19 mouse cellular contexts compared by ENCODE assay signal in genomic region chr2:30191790-30192580, GRCm38 (mm10). TPM values are rescaled to one million over a fixed set of nuclear protein-coding genes. Genes with fewer than 3 reads are reported as not detected.
DNase-seq lines count a peak whose midpoint lies in the region; ATAC-seq and TF ChIP-seq lines count a peak whose summit lies in the region.
"Had no signal": no experiment of that assay in that cellular context is flagged by ENCODE, and none has a peak within 500 bp of the region (broad histone marks: within the 10 kb centered on the region; RNA-seq: fewer than 3 reads in every experiment).

No protein-coding gene starts in this region.

- no peak for TF ChIP-seq CTCF in stomach, postnatal 0 days (IDR thresholded peaks at IDR 0.05; ENCODE audit: low read depth)

- DNase-seq in kidney, adult 18-20 months: peak; percentile 62
- peak; percentile 77 for DNase-seq in kidney, adult 9 months
- DNase-seq in kidney, postnatal 14 days: peak; percentile 62
- DNase-seq in stomach, postnatal 0 days (ENCODE audit: low spot score): no peak
- no peak for DNase-seq in lung, postnatal 4 days
- DNase-seq in c-Kit-positive CD71-positive TER-119-positive erythroid progenitor cells, embryonic 14.5 days (ENCODE audit: low spot score): no peak
- DNase-seq: adrenal gland, postnatal 10 days; cerebellum, adult 18-20 months; cerebellum, adult 9-11 months; cerebellum, postnatal 36 days; gastrocnemius, postnatal 36 days; heart, adult 11 months; heart, postnatal 36 days had no signal

- no peak overlapping the region for H3K9ac ChIP-seq in kidney, embryonic 15.5 days
- no peak overlapping the region for H3K9ac ChIP-seq in stomach, postnatal 0 days (ENCODE audit: low read length)
- H3K9ac ChIP-seq: heart, embryonic 13.5 days; hindbrain, embryonic 15.5 days had no signal

- TF ChIP-seq EP300 in stomach, postnatal 0 days (optimal IDR thresholded peaks at IDR 0.05): no peak

- H3K4me2 ChIP-seq in kidney, embryonic 15.5 days: no peak overlapping the region
- H3K4me2 ChIP-seq in stomach, postnatal 0 days (replicated peaks; ENCODE audit: low read depth): no peak overlapping the region
- H3K4me2 ChIP-seq: heart, embryonic 13.5 days; hindbrain, embryonic 15.5 days had no signal

- no peaks in the 10 kb centered on the region for H3K9me3 ChIP-seq in kidney, embryonic 15.5 days (replicated peaks)
- no peaks in the 10 kb centered on the region for H3K9me3 ChIP-seq in stomach, postnatal 0 days (ENCODE audit: control insufficient read depth, low read length)
- H3K9me3 ChIP-seq: forebrain, embryonic 10.5 days; heart, embryonic 13.5 days; hindbrain, embryonic 15.5 days had no signal

- H3K4me1 ChIP-seq in kidney, embryonic 15.5 days: no peaks in the 10 kb centered on the region
- H3K4me1 ChIP-seq in stomach, postnatal 0 days (replicated peaks; ENCODE audit: control insufficient read depth, insufficient read depth): no peaks in the 10 kb centered on the region
- H3K4me1 ChIP-seq: heart, embryonic 13.5 days; hindbrain, embryonic 15.5 days had no signal

- peaks cover 8% of the 10 kb centered on the region; the same call in 1 of the 2 replicates for H3K36me3 ChIP-seq in kidney, embryonic 15.5 days
- H3K36me3 ChIP-seq in stomach, postnatal 0 days (ENCODE audit: control insufficient read depth, insufficient read depth, low read length): no peaks in the 10 kb centered on the region
- H3K36me3 ChIP-seq: forebrain, embryonic 10.5 days; hindbrain, embryonic 15.5 days had no signal

- no peaks in the 10 kb centered on the region for H3K27me3 ChIP-seq in kidney, embryonic 15.5 days
- H3K27me3 ChIP-seq in stomach, postnatal 0 days (ENCODE audit: control insufficient read depth, insufficient read depth, low read length): no peaks in the 10 kb centered on the region
- H3K27me3 ChIP-seq: heart, embryonic 13.5 days; hindbrain, embryonic 15.5 days had no signal

- no peak overlapping the region for H3K27ac ChIP-seq in kidney, embryonic 15.5 days
- no peak overlapping the region for H3K27ac ChIP-seq in stomach, postnatal 0 days (replicated peaks)
- H3K27ac ChIP-seq: forebrain, embryonic 10.5 days; heart, embryonic 13.5 days; hindbrain, embryonic 15.5 days had no signal

- no peak overlapping the region for H3K4me3 ChIP-seq in kidney, embryonic 15.5 days (replicated peaks)
- no peak overlapping the region for H3K4me3 ChIP-seq in stomach, postnatal 0 days (ENCODE audit: low read depth, low read length)
- H3K4me3 ChIP-seq: erythroblast, embryonic 14.5 days; forebrain, embryonic 10.5 days; heart, embryonic 13.5 days; hindbrain, embryonic 15.5 days had no signal

- WGBS in kidney, embryonic 15.5 days: 87% methylated on average over 12 of the region's 12 CpGs
- 73% methylated on average over 12 of the region's 12 CpGs for WGBS in stomach, postnatal 0 days

- no peak for ATAC-seq in kidney, embryonic 15.5 days (replicated peaks; ENCODE audit: low FRiP score)
- 0 out of 2 replicates have a peak, but pooled peaks have one; percentile 9 for ATAC-seq in stomach, postnatal 0 days (ENCODE audit: low FRiP score, low TSS enrichment)
- ATAC-seq: forebrain, embryonic 14.5 days had no signal

RNA-seq across cellular contexts. Expression of gene Kyat1, which starts 13.7 kb away (rescaled TPM):
- 9.8 and 10.8 TPM in 2 replicates for polyA plus RNA-seq in kidney, embryonic 15.5 days (2015; fragmentation: Nextera tagmentation; extraction: Ambion mirVana)
- polyA plus RNA-seq in stomach, postnatal 0 days (2015; fragmentation: Nextera tagmentation; extraction: Ambion mirVana): 81.2 and 89.3 TPM in 2 replicates

RNA-seq across cellular contexts. Expression of gene Spout1, which starts 13.7 kb away (rescaled TPM):
- 76.3 and 83.0 TPM in 2 replicates for polyA plus RNA-seq in kidney, embryonic 15.5 days (2015; fragmentation: Nextera tagmentation; extraction: Ambion mirVana)
- polyA plus RNA-seq in stomach, postnatal 0 days (2015; fragmentation: Nextera tagmentation; extraction: Ambion mirVana): 23.9 and 24.0 TPM in 2 replicates

RNA-seq across cellular contexts. Expression of gene Endog, which starts 20.7 kb away (rescaled TPM):
- polyA plus RNA-seq in kidney, embryonic 15.5 days (2015; fragmentation: Nextera tagmentation; extraction: Ambion mirVana): 19.8 and 20.8 TPM in 2 replicates
- polyA plus RNA-seq in stomach, postnatal 0 days (2015; fragmentation: Nextera tagmentation; extraction: Ambion mirVana): 35.3 and 41.2 TPM in 2 replicates

RNA-seq across cellular contexts. Expression of gene Lrrc8a, which starts 45.5 kb away (rescaled TPM):
- 40.1 and 41.7 TPM in 2 replicates for polyA plus RNA-seq in kidney, embryonic 15.5 days (2015; fragmentation: Nextera tagmentation; extraction: Ambion mirVana)
- polyA plus RNA-seq in stomach, postnatal 0 days (2015; fragmentation: Nextera tagmentation; extraction: Ambion mirVana): 30.3 and 31.7 TPM in 2 replicates

RNA-seq across cellular contexts. Expression of gene Gm28035, which starts 48.4 kb away (rescaled TPM):
- 0.26 and 0.33 TPM in 2 replicates for polyA plus RNA-seq in kidney, embryonic 15.5 days (2015; fragmentation: Nextera tagmentation; extraction: Ambion mirVana)
- 0.05 and 0.11 TPM in 2 replicates for polyA plus RNA-seq in stomach, postnatal 0 days (2015; fragmentation: Nextera tagmentation; extraction: Ambion mirVana)
- polyA plus RNA-seq: erythroblast, embryonic 14.5 days had no signal

Comparison
In these comparisons a context has a peak if more than half of its experiments do, and no peak if none do; other contexts are left out.
1. DNase-seq: peak in kidney, adult 18-20 months (single experiment), kidney, adult 9 months (single experiment) and kidney, postnatal 14 days (single experiment); none in stomach, postnatal 0 days (single experiment), lung, postnatal 4 days (0 of 2) and c-Kit-positive CD71-positive TER-119-positive erythroid progenitor cells, embryonic 14.5 days (single experiment).